Mouse (Mus musculus) heart, adult 2 months (tissue): ENCODE results near the gene Icam1.

Experiments used
- CTCF ChIP-seq: fragments of 200-600 bp; IDR thresholded peaks from 2 replicates; pipeline ENCODE4 v1.8.1; 2022; ENCODE audit warnings: antibody characterized with exemption, mild to moderate bottlenecking, moderate library complexity
- POLR2A ChIP-seq: fragments of 200-500 bp; IDR thresholded peaks from 2 replicates; pipeline ENCODE4 v1.6.1; 2011; ENCODE audit warnings: mild to moderate bottlenecking, low read depth, low read length, control low read depth; ENCODE audit not compliant: insufficient read depth

- no peak for TF ChIP-seq POLR2A
- TF ChIP-seq CTCF = no peak
Observed at GRCm38 (mm10) chr9:21001651-21002200, 14.1 kb upstream of the Icam1 start.
